Comparison of ENCODE assay signal across 8 mouse cellular contexts in genomic region chr19:5911430-5912102, GRCm38 (mm10). TPM values are rescaled to one million over a fixed set of nuclear protein-coding genes. Genes with fewer than 3 reads are reported as not detected.
DNase-seq lines count a peak whose midpoint lies in the region; ATAC-seq lines count a peak whose summit lies in the region.

No protein-coding gene starts in this region.

- no peaks in the 10 kb centered on the region for H3K9me3 ChIP-seq in kidney, embryonic 15.5 days (replicated peaks)
- no peaks in the 10 kb centered on the region for H3K9me3 ChIP-seq in hindbrain, embryonic 12.5 days (replicated peaks)
- H3K9me3 ChIP-seq in midbrain, embryonic 14.5 days (ENCODE audit: control insufficient read depth, low read length): no peaks in the 10 kb centered on the region

- H3K27me3 ChIP-seq in kidney, embryonic 15.5 days: no peaks in the 10 kb centered on the region
- H3K27me3 ChIP-seq in hindbrain, embryonic 12.5 days: no peaks in the 10 kb centered on the region
- no peaks in the 10 kb centered on the region for H3K27me3 ChIP-seq in midbrain, embryonic 14.5 days (ENCODE audit: control insufficient read depth, insufficient read depth, low read length)

- WGBS in kidney, embryonic 15.5 days: 3% methylated on average over 14 of the region's 14 CpGs
- 10% methylated on average over 14 of the region's 14 CpGs for WGBS in hindbrain, embryonic 12.5 days
- 6% methylated on average over 14 of the region's 14 CpGs for WGBS in midbrain, embryonic 14.5 days

- ATAC-seq in kidney, embryonic 15.5 days (replicated peaks; ENCODE audit: low FRiP score): no peak
- ATAC-seq in hindbrain, embryonic 12.5 days (ENCODE audit: low FRiP score): no peak
- ATAC-seq in midbrain, embryonic 14.5 days (ENCODE audit: low FRiP score, low TSS enrichment): no peak
- no peak for ATAC-seq in cerebellum, adult (ENCODE audit: insufficient number of reproducible peaks, low FRiP score, low TSS enrichment)

- H3K4me2 ChIP-seq in kidney, embryonic 15.5 days: peak overlapping the region; percentile 71
- peak overlapping the region; percentile 62 for H3K4me2 ChIP-seq in hindbrain, embryonic 12.5 days (replicated peaks)
- peak overlapping the region; percentile 79 for H3K4me2 ChIP-seq in midbrain, embryonic 14.5 days (ENCODE audit: low read length)

- peaks cover 32% of the 10 kb centered on the region for H3K4me1 ChIP-seq in kidney, embryonic 15.5 days
- peaks cover 29% of the 10 kb centered on the region for H3K4me1 ChIP-seq in hindbrain, embryonic 12.5 days
- H3K4me1 ChIP-seq in midbrain, embryonic 14.5 days (ENCODE audit: control insufficient read depth, insufficient read depth, low read length): peaks cover 27% of the 10 kb centered on the region

- peaks cover 32% of the 10 kb centered on the region for H3K36me3 ChIP-seq in kidney, embryonic 15.5 days
- peaks cover 8% of the 10 kb centered on the region for H3K36me3 ChIP-seq in hindbrain, embryonic 12.5 days
- peaks cover 14% of the 10 kb centered on the region for H3K36me3 ChIP-seq in midbrain, embryonic 14.5 days (ENCODE audit: control insufficient read depth, insufficient read depth, low read length)

- no peak for DNase-seq in kidney, adult 18-20 months
- DNase-seq in adipocyte (ENCODE audit: low spot score): peak; percentile 50
- DNase-seq in midbrain, embryonic 14.5 days: no peak
- no peak for DNase-seq in left cerebral cortex, postnatal 25 days (ENCODE audit: low spot score in 2 of 2)
- DNase-seq in urinary bladder, postnatal 4 days (ENCODE audit: low spot score in 2 of 2): no peak

- H3K27ac ChIP-seq in kidney, embryonic 15.5 days: peak overlapping the region; percentile 94
- H3K27ac ChIP-seq in hindbrain, embryonic 12.5 days: peak overlapping the region; percentile 85
- peak overlapping the region; percentile 77 for H3K27ac ChIP-seq in midbrain, embryonic 14.5 days (replicated peaks; ENCODE audit: low read depth, low read length)

- intact Hi-C loops in left cerebral cortex, postnatal 25 days (cut with DNase I): no loop called here

- H3K9ac ChIP-seq in kidney, embryonic 15.5 days: peak overlapping the region; percentile 97
- peak overlapping the region; percentile 90 for H3K9ac ChIP-seq in hindbrain, embryonic 12.5 days
- peak overlapping the region; percentile 81 for H3K9ac ChIP-seq in midbrain, embryonic 14.5 days (replicated peaks; ENCODE audit: low read length)

- peak overlapping the region; percentile 98 for H3K4me3 ChIP-seq in kidney, embryonic 15.5 days (replicated peaks)
- H3K4me3 ChIP-seq in hindbrain, embryonic 12.5 days: peak overlapping the region; percentile 92
- H3K4me3 ChIP-seq in midbrain, embryonic 14.5 days (replicated peaks; ENCODE audit: low read depth, low read length): peak overlapping the region; percentile 95

RNA-seq across cellular contexts. Expression of gene Dpf2, which starts 1.2 kb away (rescaled TPM):
- polyA plus RNA-seq in kidney, embryonic 15.5 days (2015; fragmentation: Nextera tagmentation; extraction: Ambion mirVana): 166 and 178 TPM in 2 replicates
- polyA plus RNA-seq in hindbrain, embryonic 12.5 days (2016; fragmentation: Nextera tagmentation; extraction: Ambion mirVana): 161 and 177 TPM in 2 replicates
- 96.6 and 108 TPM in 2 replicates for polyA plus RNA-seq in midbrain, embryonic 14.5 days (2014; fragmentation: Nextera tagmentation; extraction: Ambion mirVana)
- 10 to 100 TPM; 84.1 to 96.1 TPM for total RNA-seq in left cerebral cortex, postnatal 25 days (2021)

RNA-seq across cellular contexts. Expression of gene Cdc42ep2, which starts 13.1 kb away (rescaled TPM):
- polyA plus RNA-seq in kidney, embryonic 15.5 days (2015; fragmentation: Nextera tagmentation; extraction: Ambion mirVana): 13.4 and 15.5 TPM in 2 replicates
- 5.1 and 6.1 TPM in 2 replicates for polyA plus RNA-seq in hindbrain, embryonic 12.5 days (2016; fragmentation: Nextera tagmentation; extraction: Ambion mirVana)
- polyA plus RNA-seq in midbrain, embryonic 14.5 days (2014; fragmentation: Nextera tagmentation; extraction: Ambion mirVana): 12.3 and 16.2 TPM in 2 replicates
- 1 to 10 TPM; 6.2 to 6.6 TPM for total RNA-seq in left cerebral cortex, postnatal 25 days (2021)

RNA-seq across cellular contexts. Expression of gene Tigd3, which starts 17.6 kb away (rescaled TPM):
- 4.2 and 4.7 TPM in 2 replicates for polyA plus RNA-seq in kidney, embryonic 15.5 days (2015; fragmentation: Nextera tagmentation; extraction: Ambion mirVana)
- polyA plus RNA-seq in hindbrain, embryonic 12.5 days (2016; fragmentation: Nextera tagmentation; extraction: Ambion mirVana): 11.0 and 11.3 TPM in 2 replicates
- 9.9 and 10.8 TPM in 2 replicates for polyA plus RNA-seq in midbrain, embryonic 14.5 days (2014; fragmentation: Nextera tagmentation; extraction: Ambion mirVana)
- total RNA-seq in left cerebral cortex, postnatal 25 days (2021): 1 to 10 TPM; 4.5 to 5.5 TPM

RNA-seq across cellular contexts. Expression of gene Slc25a45, which starts 34.0 kb away (rescaled TPM):
- polyA plus RNA-seq in kidney, embryonic 15.5 days (2015; fragmentation: Nextera tagmentation; extraction: Ambion mirVana): 8.1 and 8.5 TPM in 2 replicates
- polyA plus RNA-seq in hindbrain, embryonic 12.5 days (2016; fragmentation: Nextera tagmentation; extraction: Ambion mirVana): 2.0 and 2.2 TPM in 2 replicates
- 0.73 and 1.2 TPM in 2 replicates for polyA plus RNA-seq in midbrain, embryonic 14.5 days (2014; fragmentation: Nextera tagmentation; extraction: Ambion mirVana)
- total RNA-seq in left cerebral cortex, postnatal 25 days (2021): 1 to 10 TPM; 2.5 to 3.0 TPM

RNA-seq across cellular contexts. Expression of gene Frmd8, which starts 36.5 kb away (rescaled TPM):
- 40.2 and 43.1 TPM in 2 replicates for polyA plus RNA-seq in kidney, embryonic 15.5 days (2015; fragmentation: Nextera tagmentation; extraction: Ambion mirVana)
- 28.7 and 29.9 TPM in 2 replicates for polyA plus RNA-seq in hindbrain, embryonic 12.5 days (2016; fragmentation: Nextera tagmentation; extraction: Ambion mirVana)
- 8.3 and 12.2 TPM in 2 replicates for polyA plus RNA-seq in midbrain, embryonic 14.5 days (2014; fragmentation: Nextera tagmentation; extraction: Ambion mirVana)
- total RNA-seq in left cerebral cortex, postnatal 25 days (2021): 10 to 100 TPM in 1 of 2 experiments, 1 to 10 TPM in 1; 9.5 to 14.6 TPM
